Mouse (Mus musculus) c-Kit-positive CD71-positive TER-119-positive erythroid progenitor cells, embryonic 14.5 days (primary cell): Measurements from ENCODE around the gene Ajm1.

Experiments
- DNase-seq: peaks from one replicate; pipeline ENCODE4 v3.0.0-alpha.2; 2013; ENCODE audit warnings: low spot score

The Ajm1 gene

DNA sequence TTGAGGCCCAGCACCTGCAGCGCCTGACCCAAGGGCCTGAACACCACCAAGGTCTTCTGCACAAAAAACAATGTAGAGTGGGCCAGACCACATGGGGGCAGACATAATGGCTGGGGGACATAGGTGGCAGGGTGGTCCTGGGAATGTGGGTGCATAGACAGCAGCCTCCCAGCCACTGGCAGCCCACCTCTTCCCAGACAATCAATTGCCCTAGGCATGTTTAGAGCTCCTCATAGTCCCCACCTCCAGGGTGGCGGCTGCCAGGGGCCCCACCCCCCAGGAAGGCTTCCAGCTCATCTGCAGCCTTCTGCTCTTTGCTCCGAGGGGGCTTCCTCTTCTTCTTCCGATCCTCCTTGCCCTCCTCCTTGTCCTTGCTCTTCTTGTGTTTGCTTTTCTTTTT is 2.0 kb upstream of the Ajm1 start:
- DNase-seq, result no peak

DNA sequence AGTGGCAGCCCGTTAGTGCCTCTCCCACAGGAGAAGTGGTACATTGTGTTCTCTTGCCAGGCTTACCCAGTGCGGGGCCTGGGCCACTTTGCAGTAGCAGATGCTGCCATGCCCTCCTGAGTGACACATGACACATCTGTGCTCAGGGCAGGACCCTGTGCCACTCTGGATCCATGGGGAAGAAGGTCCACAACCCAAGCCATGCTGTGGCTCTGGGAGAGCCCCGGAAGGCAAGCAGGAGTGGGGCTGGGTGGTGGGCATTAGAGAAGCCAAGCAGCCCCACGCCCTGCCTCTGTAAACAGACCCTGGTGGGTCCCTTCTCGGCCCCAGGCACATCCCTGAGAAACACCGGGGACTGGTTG is 1.5 kb upstream of the Ajm1 start:
- DNase-seq, result no peak

DNA sequence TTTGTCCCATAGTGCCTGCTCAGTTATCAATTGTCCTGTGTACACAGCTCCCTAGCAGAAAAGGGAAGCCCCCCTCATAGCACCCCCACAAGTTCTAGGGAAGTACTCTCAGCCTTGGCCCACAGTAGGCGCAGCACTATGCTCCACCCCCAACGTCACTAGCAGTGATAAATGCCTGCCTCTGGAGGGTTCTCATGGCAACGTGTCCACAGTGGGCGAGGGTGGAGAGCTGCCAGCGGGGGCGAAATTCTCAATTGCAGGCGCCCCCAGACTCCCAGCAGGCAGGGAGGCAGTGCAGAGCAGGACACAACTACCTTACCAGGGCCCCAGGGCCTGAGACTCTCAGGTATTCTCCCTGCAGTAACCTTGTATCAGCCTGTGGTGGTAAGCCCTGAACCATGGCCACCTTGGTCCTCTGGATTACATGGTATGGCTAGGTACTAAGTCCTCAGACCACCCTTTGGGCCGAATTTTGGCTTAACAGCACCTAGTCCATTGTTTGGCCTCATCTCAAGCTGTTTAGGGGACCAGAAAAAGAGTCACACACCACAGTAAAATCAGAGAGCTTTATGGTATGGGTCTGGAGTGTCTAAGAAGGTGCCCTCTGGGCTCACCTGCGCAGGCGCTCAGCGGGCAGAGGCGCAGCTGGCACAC is 1.0 kb upstream of the Ajm1 start:
- DNase-seq, result no peak

DNA sequence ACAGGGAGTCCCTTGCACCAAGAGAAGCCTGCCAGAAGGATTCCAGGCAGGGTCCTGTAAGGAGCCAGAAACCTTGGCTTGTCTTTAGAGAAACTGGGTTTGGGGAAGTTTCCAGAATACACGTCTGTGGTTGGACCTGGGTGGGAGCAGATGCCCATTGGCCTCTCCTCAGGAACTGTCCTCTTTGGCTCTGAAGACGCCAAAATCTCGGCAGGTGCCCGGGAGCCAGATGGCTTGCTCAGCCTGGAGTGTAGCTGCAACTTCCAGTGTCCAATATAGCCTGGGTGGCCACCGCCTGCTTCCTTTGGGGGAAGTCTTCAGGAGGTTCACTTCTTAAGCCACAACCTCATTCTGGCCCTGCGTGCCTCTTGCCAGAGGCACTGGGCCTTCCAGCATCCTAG is 344 bp upstream of the Ajm1 start:
- no peak for DNase-seq

DNA sequence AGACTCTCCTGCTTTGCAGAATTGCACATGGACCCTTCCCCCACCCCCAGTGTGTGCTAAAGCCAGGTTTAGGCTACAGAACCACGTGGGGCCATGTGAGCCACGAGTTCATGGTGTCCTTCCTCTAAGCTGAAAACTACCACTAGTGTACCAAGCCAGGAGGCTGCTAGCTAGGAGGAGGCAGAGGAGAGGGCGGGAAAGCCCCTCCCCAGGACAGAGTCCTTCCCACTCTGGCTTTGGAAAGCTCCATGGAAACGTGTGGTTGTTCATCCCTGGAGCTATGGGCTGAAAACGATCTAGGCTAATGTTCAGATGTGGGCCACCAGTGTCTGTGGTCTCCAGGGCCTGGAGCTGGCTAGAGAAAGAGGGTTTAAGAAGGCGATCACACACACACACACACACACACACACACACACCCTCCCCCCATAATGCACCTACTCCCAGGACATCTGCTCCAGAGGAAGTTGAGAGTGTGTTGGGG is 896 bp downstream of the Ajm1 start:
- no peak for DNase-seq

DNA sequence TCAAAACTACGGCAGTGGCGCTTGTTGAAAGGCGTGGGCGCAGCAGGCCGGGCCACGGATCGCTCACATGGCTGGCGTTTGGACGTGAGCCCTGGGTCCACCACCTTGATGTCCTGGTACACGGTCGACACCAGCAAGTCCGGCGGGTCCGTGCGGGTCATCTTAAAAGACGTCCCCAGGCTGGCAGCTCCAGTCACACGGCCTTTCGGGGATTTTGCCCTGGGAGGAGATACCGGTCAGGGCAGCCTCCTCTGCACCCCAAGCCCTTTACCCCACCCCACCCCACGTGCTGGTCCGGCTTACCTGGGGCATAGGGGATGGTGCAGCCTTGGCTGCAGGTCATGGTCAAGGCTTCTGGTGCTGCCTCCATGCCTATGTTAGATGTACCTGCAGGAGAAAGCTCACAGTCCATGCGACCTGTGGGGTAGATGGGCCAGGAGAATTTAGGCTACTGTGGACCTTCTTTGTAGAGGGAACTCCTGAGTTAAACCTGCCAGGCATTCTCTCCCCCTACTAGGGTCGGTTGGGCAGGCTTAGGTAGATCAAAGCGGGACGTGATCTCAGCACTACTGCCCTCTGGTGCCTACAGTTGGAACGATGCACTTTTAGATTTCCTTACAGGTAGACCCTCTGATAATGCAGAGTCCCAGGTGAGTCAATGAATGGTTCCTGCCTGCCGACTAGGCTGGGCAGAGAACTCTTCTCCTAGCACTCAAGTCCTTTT is 1.7 kb downstream of the Ajm1 start:
- peak; percentile 42 for DNase-seq

DNA sequence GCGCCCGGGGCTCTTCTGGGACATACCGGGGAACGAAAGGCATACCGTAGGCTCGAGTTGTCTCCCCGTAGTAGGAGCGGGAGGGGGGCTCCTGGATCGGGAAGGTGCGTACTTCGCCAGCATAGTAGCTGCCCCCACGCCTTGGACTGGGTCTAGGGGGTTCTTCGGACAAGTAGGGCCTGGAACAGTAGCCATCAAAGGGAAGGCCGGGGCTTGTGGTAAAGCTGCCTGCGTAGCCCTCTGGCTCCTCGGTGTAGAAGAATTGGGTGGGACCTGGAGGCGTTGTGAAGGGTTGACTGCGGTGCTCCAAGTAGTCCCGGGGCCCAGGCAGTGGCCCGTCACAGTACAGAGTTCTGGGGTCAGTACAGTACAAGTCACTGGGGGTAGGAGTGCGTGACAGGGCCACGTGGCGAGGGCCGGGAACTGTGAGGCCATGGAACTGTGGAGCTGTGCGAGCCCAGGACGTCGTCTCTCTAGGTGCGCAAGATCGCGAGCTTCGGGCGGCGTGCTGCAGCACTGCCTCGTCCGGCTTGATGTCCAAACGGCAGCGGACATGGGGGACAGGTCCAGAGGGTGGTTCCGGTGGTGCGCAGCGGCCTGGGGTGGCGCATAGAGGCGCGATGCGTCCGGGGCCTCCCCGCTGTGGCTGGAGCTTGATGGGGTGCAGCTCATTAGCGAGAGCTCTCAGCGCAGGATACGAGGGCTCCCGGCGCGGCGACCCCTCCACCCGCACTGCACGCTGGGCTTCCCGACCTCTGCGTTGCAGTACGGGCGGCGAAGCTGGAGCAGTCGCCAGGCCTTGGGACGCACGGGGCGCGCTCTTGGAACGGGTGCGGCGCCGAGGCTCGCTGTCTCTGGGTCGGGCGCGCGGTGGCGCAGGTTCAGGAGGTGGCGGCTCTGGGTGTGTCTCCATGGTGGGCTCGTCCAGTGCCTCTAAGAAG is 2.5 kb downstream of the Ajm1 start:
- DNase-seq, result no peak

DNA sequence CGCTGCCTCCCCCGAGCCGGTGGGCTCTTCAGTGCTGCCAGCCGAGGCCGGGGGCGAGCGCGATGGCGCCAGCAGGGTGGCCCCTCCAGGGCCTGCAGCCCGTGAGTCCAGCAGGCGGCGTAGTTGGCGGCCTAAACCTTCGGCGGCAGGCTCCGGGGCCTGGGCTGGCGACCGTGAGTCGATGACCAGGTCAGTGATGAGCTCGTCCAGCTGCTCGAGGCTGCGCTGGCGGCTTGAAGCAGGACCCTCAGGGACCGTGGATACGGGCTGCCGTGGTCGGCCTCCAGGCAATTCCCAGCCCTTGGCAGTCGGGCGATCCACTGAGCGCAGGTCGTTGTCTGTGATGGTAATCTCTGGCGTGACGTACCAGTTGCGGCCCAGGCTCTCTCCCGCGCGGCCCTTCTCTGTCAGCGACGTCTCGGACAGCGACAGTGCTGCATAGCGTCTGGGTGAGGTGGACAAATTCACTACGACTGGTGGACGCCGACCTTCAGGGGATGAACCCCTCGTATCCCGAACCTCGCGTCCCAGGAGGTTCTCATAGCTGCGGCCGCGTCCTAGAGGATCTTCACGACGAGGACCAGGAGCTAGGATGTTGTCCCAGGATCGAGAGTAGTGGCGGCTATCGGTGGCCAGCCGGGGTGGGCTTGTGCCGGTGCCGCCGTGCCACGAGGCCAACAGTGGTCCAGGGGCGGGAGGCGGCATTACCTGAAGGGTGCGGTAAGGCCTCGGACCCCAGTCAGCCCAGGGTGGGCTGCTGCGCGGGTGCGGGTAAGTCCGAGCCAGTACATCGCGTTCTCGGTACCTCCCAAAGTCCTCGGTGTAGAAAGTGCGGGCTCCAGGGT is 3.4 kb downstream of the Ajm1 start:
- DNase-seq, result no peak

DNA sequence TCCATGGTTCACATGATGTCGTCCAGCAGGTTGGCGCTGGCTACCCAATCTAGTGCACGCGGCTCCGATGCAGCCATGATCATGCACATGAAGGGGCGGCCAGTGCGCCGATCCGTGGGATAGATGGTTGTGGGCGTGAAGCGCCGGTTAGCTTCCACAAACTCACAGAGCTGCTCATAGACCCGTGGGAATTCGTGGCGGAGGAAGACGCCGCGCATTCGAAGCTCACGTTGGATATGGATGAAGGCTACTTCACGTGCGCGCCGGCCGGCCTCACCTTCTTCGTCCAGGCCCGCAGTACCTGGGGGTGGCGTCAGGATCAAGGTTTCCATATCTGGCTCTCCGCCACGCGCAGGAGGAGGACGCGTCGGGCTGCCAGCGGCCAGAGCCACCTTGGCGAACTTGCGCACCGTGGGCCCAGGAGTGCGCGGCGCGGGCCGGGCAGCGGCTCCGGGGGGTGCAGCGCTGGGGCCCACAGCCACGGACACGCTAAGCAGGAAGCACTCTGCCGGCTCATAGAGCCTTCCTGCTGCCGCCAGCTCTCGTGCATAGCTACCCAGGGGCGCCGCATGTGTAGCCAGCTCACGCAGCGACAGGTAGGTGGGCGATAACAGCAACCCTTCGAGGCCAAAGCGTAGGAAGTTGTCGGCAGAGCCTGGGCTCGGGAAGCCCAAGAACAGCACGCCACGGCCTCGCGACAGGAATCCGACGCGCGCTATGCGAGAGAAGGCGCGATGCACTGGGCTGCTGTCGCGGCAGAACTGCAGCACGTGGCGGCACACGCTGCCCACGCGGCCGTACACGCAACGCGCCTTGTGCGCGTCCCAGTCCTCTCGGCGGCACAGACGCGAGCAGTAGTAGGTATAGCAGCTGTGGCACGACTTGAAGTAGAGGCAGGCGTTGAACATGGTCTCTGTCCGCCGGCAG is 4.3 kb downstream of the Ajm1 start:
- no peak for DNase-seq

DNA sequence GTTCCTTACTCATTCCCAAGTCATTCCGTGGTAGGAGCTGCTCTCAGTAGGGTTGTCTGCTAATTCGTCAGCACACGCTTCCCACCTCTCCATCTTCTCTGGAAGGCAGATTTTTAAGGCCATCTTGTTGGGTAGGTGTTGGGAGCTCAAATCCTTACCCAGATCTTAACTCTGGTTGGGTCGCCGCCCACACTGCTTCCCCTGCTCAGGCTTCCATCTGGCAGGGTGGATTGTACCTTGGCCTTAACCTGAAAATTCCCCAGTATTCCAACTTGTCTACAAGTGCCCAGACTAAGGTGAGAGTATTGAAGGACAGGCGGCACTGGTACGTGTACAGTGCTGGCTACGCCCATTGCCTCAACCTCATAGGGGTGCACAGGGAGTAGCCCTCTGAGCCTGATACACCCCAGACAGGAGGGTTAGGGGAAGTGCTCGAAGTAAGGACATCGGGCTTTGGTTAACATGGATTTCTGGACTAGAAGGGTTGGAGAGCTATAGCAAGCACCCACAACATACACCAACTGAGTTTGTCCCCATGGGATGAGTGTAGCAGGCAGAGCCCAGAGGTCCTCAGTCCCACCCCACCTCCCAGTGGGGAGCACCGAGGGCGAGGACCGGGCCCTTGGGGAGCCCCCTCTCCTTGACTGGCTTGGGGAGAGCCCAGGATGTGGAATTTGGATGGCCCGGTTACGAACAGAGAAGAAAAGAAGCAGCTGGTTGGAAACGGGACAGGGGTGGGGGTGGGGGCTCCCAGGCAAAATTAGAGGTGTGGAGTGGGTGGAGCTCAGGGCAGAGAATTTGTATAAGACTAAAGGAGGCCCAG is 5.3 kb downstream of the Ajm1 start:
- no peak for DNase-seq

DNA sequence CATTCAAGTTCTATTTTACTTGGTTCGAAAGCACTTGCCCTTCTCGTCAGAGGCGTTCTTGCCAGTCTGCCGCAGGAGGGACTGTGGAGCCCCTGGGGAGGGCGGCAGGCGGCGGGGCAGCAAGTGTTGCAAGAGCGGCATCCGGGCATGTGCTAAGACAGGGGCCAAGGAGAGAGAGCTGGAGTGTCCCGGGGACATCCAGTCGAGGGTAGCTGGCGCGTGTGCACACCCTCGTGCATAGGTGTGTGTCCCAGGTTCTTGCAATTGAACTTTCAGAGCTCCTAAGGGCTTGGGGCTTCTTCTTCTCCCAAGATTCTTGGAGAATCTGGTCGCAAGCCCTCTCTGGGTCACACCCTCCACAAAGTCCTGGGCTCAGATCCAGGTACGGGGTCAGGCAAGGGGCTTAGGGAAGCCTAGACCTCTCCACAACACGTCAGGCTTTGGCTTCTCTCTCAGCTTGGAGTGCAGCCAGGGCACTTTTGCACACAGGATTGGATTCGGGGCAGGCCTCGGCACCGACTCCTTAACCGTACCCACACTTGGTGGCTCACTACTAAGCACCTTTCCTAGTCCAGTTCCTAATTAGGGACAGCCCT is 6.0 kb downstream of the Ajm1 start:
- no peak for DNase-seq

DNA sequence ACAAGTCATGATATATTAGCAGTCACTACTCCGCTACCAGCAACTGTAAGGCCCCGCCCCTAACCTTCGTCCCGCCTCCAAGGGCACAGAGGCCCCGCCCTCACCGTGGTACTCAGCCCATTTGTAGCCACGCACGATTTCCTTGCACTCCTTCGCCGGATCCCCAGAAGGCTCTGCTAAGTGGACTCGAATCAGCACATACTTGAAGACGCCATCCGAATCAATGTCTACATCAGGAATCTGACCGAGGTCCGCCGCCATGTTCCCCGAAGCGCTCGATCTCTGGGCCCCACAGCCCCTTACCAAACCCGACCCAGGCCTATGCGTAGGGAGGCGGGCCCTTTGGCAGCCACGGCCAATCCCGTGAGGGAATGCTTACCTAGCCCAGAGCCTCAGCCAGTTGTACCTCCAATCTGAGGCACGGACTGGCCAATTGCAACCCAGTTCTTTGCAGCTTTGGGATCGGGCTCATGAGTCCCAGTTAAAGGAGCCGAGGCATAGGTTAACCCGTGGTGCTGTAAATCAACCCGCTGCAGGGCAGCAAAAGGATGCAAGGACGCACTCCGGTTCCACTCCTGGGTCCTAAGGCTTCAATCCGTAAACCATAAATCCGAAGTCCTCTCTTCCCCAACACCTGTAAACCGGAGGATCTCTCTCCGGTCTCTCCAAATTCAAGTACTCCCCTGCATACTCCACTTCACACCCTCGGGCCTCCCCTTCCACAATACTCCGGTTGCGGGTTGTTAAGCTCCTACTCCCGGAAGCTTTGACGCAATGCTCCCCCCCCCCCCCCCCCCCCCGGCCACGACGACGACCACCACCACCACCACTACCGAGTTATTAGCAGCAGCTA is 6.8 kb downstream of the Ajm1 start, which contains the start of the genes Mamdc4 and Phpt1:
Mamdc4 (minus strand) TSS at position 267 of the 853 bp plus-strand sequence.
Phpt1 (minus strand) TSS at position 646 of the 853 bp plus-strand sequence.
- peak; percentile 93 for DNase-seq

DNA sequence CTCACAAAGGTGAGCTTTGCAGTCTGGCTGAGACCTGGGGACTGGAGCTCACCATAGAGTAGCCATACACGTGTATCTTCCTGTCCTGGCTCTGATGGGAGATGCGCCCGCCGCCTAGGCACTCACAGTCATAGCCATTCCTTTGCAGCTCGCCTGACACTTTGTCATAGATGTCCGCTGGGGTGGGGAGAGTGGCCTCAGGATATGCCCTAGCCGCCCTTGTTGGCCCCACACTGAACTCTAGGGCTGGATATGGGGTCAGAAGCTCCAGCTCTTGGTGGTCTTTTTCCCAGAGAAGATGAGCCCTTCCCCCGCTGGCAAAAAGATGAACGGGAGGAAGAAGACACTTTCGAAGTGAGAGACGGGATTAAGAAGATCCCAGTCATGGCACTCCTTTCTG is 7.4 kb downstream of the Ajm1 start:
- DNase-seq, result no peak

DNA sequence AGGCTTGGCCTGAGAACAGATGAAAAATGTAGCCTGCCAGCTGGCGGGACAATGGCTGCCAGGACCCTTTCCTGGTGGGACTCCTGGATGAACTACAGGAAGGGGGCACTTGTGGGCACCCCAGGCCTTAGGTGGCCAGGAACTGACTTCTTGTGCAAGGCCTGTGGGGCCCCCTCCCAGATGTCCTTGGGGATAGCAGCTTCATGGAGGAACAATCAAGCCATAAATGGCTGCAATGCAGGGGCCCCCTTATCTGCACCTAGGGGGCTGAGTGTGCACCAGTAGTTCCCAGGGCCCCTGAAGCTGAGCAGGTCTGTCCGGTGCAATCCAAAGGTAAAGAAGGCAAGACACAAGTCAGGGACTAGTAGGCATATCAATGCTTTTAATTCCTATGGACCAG is 8.5 kb downstream of the Ajm1 start:
- DNase-seq, result no peak

DNA sequence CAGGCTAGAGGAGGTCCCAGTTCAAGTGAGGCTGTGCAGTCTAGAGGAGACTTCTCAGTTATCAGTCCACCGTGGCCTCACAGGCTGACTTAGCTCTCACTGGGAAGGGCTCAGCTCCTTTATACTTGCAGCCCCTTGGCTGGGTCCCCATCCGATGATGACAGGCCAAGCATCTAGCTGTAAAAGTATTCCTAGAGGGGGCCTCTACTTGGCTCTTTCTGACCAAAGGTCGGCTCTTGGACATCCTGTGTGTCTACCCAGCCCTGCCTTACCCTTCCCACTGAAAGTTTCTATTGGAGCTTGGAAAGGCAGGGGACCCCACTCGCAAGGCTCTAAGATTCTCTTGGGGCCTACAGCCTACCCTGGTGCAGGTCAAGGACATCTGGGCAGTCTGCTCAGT is 10.3 kb downstream of the Ajm1 start:
- no peak for DNase-seq

DNA sequence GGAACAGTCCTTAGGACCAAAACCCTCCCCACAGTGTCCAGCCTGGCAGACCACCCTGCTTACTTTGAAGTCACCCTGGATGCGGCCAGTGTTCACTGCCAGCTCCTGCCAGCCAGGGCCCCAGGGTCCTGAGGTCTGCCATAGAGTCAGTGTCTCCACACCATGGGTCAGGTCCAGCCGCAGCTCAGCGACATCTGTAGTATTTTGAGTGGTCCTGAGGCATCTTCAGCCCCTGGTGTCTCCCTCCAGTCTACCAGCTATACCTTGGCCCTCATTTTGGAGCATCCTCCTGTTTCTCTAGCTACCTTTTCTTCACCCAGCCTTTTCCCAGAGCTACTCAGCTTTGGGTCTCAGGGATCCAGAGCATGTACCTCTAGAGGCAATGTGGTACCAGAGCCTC is 12.2 kb downstream of the Ajm1 start:
- no peak for DNase-seq

DNA sequence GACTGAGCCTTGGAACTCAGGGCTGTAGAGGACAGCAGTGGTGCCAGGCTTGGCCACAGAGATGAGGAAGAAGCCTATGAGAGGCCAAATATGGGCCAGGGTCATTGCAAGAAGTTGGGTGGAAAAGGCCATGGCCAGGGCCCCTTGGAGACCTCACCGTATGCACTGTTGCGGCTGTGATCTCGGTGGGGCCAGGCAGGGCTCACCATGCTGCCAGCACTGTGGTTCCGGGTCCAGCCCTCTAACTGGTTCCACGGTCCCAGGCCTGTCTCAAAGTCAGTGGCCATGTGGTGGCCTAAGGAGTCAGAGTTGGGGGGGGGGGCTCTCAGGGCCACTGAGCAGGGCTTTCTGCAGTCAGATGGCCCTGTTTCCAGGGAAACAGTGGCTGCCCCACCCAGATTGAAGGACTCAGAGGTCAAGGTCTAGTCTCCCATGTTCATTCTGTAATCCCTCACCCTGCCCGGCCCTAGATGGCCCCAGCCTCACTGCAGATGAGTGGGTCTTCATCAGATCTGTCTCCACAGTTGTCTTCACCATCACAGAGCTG is 13.0 kb downstream of the Ajm1 start:
- DNase-seq, result no peak

DNA sequence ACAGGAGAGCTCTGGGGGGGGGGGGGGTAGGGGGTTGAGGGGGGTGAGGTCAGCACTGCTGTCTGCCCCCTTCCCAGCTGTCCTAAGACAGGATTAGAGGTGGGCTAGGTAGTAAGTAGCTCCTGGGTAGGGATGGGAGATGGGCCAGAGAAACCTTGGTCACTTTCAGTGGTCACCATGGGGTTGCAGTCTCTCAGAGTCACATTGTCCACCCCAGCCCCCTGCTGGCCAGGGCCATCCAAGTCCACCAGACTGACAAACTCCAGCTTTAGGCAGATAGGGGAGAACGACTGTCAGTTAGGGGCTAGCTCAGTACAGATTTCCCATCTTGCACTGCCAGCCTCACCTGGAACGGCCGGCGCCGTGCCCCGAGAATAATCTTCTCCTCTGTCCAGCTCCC is 15.0 kb downstream of the Ajm1 start:
- no peak for DNase-seq
